Mouse (Mus musculus): Measurements from ENCODE around the gene Tlcd1. TPM values are rescaled to one million over a fixed set of nuclear protein-coding genes. Genes with fewer than 3 reads are reported as not detected.

Gene Tlcd1
- polyA plus RNA-seq, 1 experiment from 2014 or later = 19.3 TPM

DNA sequence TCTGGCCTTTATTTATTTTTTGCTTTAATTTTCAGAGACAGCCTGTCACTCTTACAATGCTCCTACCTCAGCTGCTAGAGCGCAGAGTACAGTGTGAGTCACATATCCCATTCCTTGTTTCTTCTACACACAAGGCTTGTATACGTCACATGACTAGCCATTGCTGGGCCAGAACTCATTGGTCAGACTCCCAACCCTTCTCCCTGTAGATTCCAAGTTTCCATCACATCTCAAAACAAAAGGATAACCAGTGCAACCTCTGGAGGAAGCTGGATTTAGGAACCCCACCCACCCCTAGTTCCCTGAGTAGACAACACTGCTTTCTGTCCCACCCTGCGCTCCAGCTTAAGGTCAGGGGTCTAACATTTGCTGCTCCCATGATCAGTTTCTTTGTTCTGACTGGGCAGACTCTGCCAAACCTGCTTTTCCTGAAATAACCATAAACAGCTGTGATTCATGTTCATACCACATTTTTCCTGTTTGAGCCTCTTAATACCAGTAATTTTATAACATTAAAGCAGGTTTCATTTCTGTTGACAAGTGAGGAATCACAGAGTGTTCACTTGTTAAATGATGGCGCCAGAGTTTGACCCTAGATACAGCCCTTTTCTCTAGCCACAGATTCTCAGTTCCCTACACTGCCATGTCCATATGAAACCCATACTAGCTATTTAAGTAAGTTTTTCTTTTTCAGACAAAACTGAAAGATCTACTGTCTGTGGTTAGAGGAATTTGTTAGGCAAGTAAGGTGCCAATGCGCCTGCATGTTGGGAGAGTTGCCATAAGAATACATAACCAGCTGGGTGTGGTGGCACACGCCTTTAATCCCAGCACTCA, 29.6 kb upstream of the Tlcd1 start:
- no peak overlapping the region for H3K4me2 ChIP-seq
- H3K9ac ChIP-seq (replicated peaks) = no peak overlapping the region
- ATAC-seq (ENCODE audit: low FRiP score) = no peak
- no peaks in the 10 kb centered on the region for H3K9me3 ChIP-seq (replicated peaks)
- 94% methylated on average over 6 of the region's 6 CpGs for WGBS
- no peak overlapping the region for H3K27ac ChIP-seq (replicated peaks)
- H3K36me3 ChIP-seq = peaks cover 66% of the 10 kb centered on the region
- H3K4me1 ChIP-seq = peaks cover 6% of the 10 kb centered on the region; the same call in 1 of the 2 replicates
- no peaks in the 10 kb centered on the region for H3K27me3 ChIP-seq (replicated peaks)
- H3K4me3 ChIP-seq (replicated peaks) = no peak overlapping the region

DNA sequence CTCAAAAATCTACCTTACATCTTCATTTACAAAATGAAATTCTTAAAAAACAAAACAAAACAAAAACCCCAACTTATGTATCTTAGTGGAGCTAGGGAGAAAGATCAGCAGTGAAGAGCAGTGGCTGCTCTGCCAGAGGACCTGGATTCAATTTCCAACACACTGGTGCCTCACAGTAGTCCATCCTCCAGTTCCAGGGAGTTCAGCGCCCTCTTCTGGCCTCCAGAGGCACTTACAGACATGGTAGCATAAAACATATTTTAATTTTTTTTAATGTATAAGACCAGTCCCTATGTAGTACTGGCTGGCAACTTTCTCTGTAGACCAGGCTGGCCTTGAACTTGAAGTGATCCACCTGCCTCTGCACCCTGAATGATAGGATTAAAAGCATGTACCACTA, 25.4 kb upstream of the Tlcd1 start:
- Histone ChIP-seq H3K27ac (replicated peaks) (no peak overlapping the region; the same call in 1 of the 2 replicates), H3K9me3 (replicated peaks) (no peaks in the 10 kb centered on the region), H3K4me3 (replicated peaks) (no peak overlapping the region), H3K4me2 (no peak overlapping the region), H3K36me3 (peaks cover 69% of the 10 kb centered on the region), H3K27me3 (replicated peaks) (no peaks in the 10 kb centered on the region), H3K9ac (replicated peaks) (no peak overlapping the region), H3K4me1 (peaks cover 38% of the 10 kb centered on the region)
- 53% methylated on average over 1 of the region's 1 CpGs for WGBS
- ATAC-seq (ENCODE audit: low FRiP score) = no peak

DNA sequence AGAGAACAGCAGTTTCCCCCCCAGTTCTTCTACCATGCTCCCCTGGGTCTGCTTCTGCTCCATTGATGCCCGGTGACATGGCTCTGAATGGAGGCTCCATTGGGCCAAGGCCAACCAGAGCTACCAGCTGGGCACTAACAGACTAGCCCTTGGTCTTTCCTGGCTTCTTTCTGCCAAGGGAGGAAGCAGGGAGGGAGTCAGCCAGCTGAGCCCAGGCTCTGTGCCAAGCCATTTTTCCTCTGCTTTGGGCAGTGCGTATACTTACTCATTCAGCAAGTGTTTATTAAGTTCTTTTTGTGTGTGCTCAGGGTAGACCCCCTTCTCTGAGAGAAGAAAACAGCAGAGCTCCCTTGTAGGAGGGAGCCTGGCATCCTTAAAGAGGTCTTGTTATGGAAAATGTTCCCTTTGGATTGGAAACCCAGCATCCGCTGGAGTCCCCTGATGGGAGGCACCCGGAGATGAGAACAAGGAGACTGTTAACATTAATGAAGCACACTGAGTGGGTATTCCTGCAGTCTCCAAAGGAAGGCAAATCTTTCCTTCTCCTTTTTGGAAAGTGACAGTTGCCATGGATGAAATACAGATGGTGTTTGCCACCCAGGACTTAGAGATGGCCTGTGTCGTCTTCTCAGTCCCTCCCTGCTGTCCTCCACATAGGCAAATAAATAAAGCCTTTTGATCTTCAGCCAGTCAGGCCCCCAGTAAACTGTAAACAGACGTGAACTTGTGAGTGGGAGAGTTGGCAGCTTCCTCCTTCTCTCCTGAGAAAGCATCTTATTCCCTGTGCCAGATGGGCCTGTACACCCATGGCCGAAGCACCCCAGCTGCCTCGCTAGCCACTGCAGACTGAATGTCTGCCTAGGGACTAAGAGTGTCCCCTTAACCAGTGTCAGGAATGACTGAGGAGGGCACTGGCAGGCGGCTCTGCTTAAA, 23.9 kb upstream of the Tlcd1 start:
- H3K36me3 ChIP-seq = peaks cover 69% of the 10 kb centered on the region
- H3K27ac ChIP-seq (replicated peaks) = peak overlapping the region; percentile 82
- peak; percentile 79 for ATAC-seq (ENCODE audit: low FRiP score)
- peak overlapping the region; percentile 9; the same call in 1 of the 2 replicates for H3K4me2 ChIP-seq
- H3K4me3 ChIP-seq (replicated peaks) = no peak overlapping the region
- H3K27me3 ChIP-seq (replicated peaks) = no peaks in the 10 kb centered on the region
- WGBS = 32% methylated on average over 9 of the region's 9 CpGs
- H3K9ac ChIP-seq (replicated peaks) = 0 out of 2 replicates have a peak overlapping the region, but pooled peaks have one; percentile 8
- no peaks in the 10 kb centered on the region for H3K9me3 ChIP-seq (replicated peaks)
- peaks cover 41% of the 10 kb centered on the region for H3K4me1 ChIP-seq

DNA sequence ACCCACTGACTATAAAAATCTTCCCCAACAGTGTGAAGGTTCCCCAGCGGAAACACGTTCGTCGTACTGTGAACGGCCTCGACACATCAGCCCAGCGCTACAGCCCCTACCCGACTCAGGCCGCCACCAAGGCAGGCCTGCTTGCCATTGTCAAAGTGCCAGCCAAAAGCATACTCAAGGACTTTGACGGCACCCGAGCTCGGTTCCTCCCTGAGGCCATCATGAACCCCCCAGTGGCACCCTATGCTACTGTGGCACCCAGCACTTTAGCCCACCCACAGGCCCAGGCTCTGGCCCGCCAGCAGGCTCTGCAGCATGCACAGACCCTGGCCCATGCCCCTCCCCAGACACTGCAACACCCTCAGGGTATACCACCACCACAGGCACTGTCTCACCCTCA, 22.7 kb upstream of the Tlcd1 start:
- peaks cover 51% of the 10 kb centered on the region for H3K4me1 ChIP-seq
- H3K9me3 ChIP-seq (replicated peaks) = no peaks in the 10 kb centered on the region
- no peak overlapping the region; the same call in 1 of the 2 replicates for H3K4me2 ChIP-seq
- H3K4me3 ChIP-seq (replicated peaks) = no peak overlapping the region
- peak; percentile 26; the same call in 1 of the 2 replicates for ATAC-seq (ENCODE audit: low FRiP score)
- WGBS = 53% methylated on average over 13 of the region's 13 CpGs
- peaks cover 72% of the 10 kb centered on the region for H3K36me3 ChIP-seq
- no peak overlapping the region for H3K9ac ChIP-seq (replicated peaks)
- peak overlapping the region; percentile 82 for H3K27ac ChIP-seq (replicated peaks)
- H3K27me3 ChIP-seq (replicated peaks) = no peaks in the 10 kb centered on the region

DNA sequence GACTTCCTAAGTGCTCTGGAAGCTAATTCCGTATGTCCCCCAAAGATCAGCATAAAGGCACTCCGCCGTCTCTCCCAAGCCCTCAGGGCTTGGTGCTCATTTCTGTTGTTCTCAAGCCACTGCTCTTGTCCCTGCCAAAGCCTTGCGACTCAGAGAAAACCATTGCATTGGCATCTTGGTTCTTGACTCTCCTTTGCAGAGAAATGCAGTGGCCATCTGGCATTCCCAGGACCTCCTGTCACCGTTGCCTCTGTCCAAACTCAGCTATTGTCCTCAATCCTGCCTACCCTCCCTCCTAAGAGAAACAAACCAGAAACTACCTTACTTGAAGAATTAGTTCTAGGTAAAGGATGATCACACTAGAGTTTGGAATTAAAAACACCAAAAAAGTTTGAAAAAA, 20.8 kb upstream of the Tlcd1 start:
- peaks cover 74% of the 10 kb centered on the region for H3K36me3 ChIP-seq
- 67% methylated on average over 5 of the region's 5 CpGs for WGBS

DNA sequence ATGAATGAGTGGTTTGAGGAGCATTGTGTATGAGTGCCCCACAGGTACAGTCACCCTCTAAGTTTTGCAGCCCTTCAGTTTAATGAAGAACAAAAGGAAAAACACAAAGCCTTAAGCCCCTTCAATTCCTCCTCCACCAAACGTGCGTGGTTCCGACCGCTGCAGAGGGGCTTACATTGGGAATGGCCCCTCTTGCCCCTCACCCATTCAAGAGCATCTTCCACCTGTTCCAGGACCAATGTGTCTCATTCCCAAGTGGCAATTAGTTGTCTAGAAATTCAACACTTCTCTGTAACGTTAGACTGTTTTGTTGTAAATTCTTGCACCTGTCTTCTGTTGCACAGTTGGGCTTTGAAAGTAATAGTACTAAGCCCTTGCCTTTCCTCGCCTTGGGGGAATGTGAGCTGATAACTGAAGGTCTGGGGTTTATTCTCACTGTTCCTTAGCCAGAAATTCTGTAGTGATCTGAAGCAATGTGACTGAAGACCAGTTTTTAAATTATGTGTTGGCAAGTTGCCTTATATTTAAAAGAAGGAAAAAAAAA, 20.3 kb upstream of the Tlcd1 start:
- Histone ChIP-seq H3K4me2 (no peak overlapping the region), H3K9ac (replicated peaks) (no peak overlapping the region), H3K27ac (replicated peaks) (no peak overlapping the region), H3K36me3 (peaks cover 74% of the 10 kb centered on the region), H3K4me3 (replicated peaks) (no peak overlapping the region), H3K4me1 (peaks cover 76% of the 10 kb centered on the region), H3K9me3 (replicated peaks) (no peaks in the 10 kb centered on the region), H3K27me3 (replicated peaks) (no peaks in the 10 kb centered on the region)
- no peak for ATAC-seq (ENCODE audit: low FRiP score)
- 77% methylated on average over 6 of the region's 6 CpGs for WGBS

More for the DNA sequence above, 20.8 kb upstream of the Tlcd1 start:
- Histone ChIP-seq H3K27me3 (replicated peaks) (no peaks in the 10 kb centered on the region), H3K4me1 (peaks cover 70% of the 10 kb centered on the region), H3K9me3 (replicated peaks) (no peaks in the 10 kb centered on the region), H3K4me2 (no peak overlapping the region), H3K27ac (replicated peaks) (0 out of 2 replicates have a peak overlapping the region, but pooled peaks have one; percentile 33), H3K9ac (replicated peaks) (no peak overlapping the region), H3K4me3 (replicated peaks) (no peak overlapping the region)
- no peak for ATAC-seq (ENCODE audit: low FRiP score)

DNA sequence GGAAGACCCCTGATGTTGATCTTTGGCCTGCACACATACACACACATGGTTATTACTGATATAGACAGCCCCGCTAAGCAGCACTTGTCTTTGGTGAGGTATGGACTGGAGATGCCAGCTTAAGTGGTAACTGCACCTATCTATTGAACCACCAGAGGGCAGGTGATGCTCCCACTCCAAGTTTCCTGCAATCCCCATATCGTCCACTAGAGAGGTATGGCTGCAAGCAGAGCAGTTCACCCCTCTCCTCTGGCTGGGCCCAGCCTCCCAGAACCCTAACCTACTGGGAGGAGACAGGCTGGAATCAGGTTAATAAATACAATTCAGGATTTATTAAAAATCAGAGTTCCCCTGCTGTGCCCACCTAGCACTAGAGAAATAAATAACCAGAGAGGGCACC, 17.4 kb upstream of the Tlcd1 start:
- H3K4me3 ChIP-seq (replicated peaks) = no peak overlapping the region
- H3K9me3 ChIP-seq (replicated peaks) = no peaks in the 10 kb centered on the region
- 18% methylated on average over 2 of the region's 2 CpGs for WGBS
- no peak overlapping the region for H3K4me2 ChIP-seq
- 0 out of 2 replicates have a peak overlapping the region, but pooled peaks have one; percentile 38 for H3K27ac ChIP-seq (replicated peaks)
- H3K27me3 ChIP-seq (replicated peaks) = no peaks in the 10 kb centered on the region
- 0 out of 2 replicates have a peak, but pooled peaks have one; percentile 9 for ATAC-seq (ENCODE audit: low FRiP score)
- no peak overlapping the region for H3K9ac ChIP-seq (replicated peaks)
- H3K4me1 ChIP-seq = peaks cover 79% of the 10 kb centered on the region
- peaks cover 71% of the 10 kb centered on the region for H3K36me3 ChIP-seq

DNA sequence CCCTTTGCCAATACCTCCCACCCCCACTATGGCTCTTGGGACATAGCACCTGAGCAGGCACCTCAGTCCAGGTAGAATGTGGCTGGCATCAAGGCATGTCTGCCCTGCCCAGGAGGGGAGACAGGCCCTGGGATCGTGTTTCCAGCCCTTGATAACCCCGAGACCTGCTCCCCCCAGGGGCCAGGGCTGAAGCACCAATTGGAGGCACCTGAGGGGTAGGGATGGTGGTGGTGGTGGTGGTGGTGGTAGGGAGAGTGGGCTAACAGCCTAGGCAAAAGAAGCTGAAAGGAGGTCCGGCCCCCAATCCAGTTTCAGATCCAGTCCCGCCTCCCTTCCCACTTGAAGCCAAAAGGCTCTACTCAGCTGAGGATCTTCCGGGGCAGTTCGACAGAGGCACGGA, 17.0 kb upstream of the Tlcd1 start:
- H3K36me3 ChIP-seq = peaks cover 66% of the 10 kb centered on the region

DNA sequence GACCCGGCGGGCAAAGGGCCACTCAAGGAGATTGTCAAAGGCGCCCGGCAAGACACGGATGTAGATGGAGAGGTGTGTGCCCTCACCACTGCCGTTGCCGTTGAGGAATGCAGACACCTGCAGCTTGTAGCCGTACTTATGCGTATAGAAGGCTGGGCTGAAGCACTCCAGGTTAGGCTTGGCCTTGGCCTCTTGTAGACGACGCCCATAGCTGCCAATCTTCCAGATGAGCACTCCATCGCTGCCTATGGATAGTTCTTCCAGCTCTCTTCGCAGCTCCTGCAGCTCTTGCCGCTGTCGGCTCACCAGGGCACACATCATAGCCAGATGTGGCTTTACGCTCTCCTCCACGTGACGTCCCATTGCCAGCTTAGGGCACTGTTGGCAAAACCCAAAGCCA, 16.3 kb upstream of the Tlcd1 start:
- no peak overlapping the region for H3K9ac ChIP-seq (replicated peaks)
- H3K4me1 ChIP-seq = peaks cover 68% of the 10 kb centered on the region
- no peak for ATAC-seq (ENCODE audit: low FRiP score)
- H3K36me3 ChIP-seq = peaks cover 60% of the 10 kb centered on the region
- no peak overlapping the region for H3K27ac ChIP-seq (replicated peaks)
- no peak overlapping the region; the same call in 1 of the 2 replicates for H3K4me2 ChIP-seq
- no peak overlapping the region for H3K4me3 ChIP-seq (replicated peaks)
- WGBS = 89% methylated on average over 18 of the region's 18 CpGs
- no peaks in the 10 kb centered on the region for H3K27me3 ChIP-seq (replicated peaks)
- H3K9me3 ChIP-seq (replicated peaks) = no peaks in the 10 kb centered on the region

More for the DNA sequence above, 17.0 kb upstream of the Tlcd1 start:
- no peak overlapping the region for H3K4me2 ChIP-seq
- H3K9ac ChIP-seq (replicated peaks) = no peak overlapping the region
- H3K27me3 ChIP-seq (replicated peaks) = no peaks in the 10 kb centered on the region
- no peak overlapping the region for H3K4me3 ChIP-seq (replicated peaks)
- no peak overlapping the region for H3K27ac ChIP-seq (replicated peaks)
- H3K4me1 ChIP-seq = peaks cover 74% of the 10 kb centered on the region
- no peaks in the 10 kb centered on the region for H3K9me3 ChIP-seq (replicated peaks)
- WGBS = 79% methylated on average over 7 of the region's 7 CpGs
- no peak for ATAC-seq (ENCODE audit: low FRiP score)

DNA sequence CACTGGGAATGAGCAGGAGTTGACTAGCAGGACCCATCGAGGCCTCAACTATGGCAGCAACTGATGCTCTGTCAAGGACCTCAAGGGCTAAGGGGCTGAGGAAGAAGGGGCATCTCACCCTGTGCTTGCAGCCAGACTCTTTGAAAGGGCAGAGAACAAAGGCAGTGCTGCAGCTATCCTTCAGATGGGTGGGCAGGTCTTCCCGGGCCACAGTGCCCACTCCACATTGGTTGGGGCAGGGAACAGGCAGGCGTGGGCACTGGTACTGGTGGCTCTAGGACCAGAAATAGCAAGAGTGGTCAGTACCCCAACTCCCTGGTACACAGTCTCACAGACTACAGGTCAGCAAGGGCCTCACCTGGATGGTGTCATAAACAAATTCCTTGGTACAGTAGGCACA, 15.8 kb upstream of the Tlcd1 start:
- Histone ChIP-seq H3K27ac (replicated peaks) (no peak overlapping the region), H3K9me3 (replicated peaks) (no peaks in the 10 kb centered on the region), H3K36me3 (peaks cover 55% of the 10 kb centered on the region), H3K4me2 (no peak overlapping the region; the same call in 1 of the 2 replicates), H3K9ac (replicated peaks) (no peak overlapping the region), H3K4me1 (peaks cover 67% of the 10 kb centered on the region), H3K4me3 (replicated peaks) (no peak overlapping the region), H3K27me3 (replicated peaks) (no peaks in the 10 kb centered on the region)
- WGBS = 87% methylated on average over 3 of the region's 3 CpGs
- ATAC-seq (ENCODE audit: low FRiP score) = no peak

DNA sequence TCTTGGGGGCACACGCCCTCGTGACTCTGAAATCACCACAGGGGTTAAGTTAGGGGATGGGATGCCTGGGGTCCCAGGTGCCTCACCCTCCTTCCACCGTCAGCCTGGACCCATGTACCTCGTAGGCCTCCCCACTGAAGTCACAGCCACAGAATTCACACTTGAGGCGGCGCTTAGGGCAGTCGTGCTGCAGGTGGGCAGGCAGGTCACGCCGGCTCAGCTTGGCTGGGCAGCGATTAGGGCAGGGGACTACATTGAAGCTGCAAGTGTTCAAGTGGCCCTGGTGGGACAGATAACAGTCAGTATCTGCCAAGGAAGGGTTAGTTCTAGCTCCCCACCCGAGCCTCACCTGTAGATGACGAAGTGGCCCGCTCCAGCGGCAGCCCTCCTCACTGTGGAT, 15.3 kb upstream of the Tlcd1 start:
- Histone ChIP-seq H3K27me3 (replicated peaks) (no peaks in the 10 kb centered on the region), H3K4me1 (peaks cover 71% of the 10 kb centered on the region), H3K9me3 (replicated peaks) (no peaks in the 10 kb centered on the region), H3K4me3 (replicated peaks) (0 out of 2 replicates have a peak overlapping the region, but pooled peaks have one; percentile 0), H3K36me3 (peaks cover 51% of the 10 kb centered on the region), H3K27ac (replicated peaks) (0 out of 2 replicates have a peak overlapping the region, but pooled peaks have one; percentile 98), H3K9ac (replicated peaks) (no peak overlapping the region), H3K4me2 (no peak overlapping the region)
- no peak for ATAC-seq (ENCODE audit: low FRiP score)
- WGBS = 90% methylated on average over 14 of the region's 14 CpGs
